Mouse (Mus musculus): ENCODE measurements at regions not wholly inside any gene's neighbourhood (a gene's known extent, or its start where the extent isn't known, plus 50 kb on each side); places are given as distances from the start of the nearest gene placed in this dataset.

DNA sequence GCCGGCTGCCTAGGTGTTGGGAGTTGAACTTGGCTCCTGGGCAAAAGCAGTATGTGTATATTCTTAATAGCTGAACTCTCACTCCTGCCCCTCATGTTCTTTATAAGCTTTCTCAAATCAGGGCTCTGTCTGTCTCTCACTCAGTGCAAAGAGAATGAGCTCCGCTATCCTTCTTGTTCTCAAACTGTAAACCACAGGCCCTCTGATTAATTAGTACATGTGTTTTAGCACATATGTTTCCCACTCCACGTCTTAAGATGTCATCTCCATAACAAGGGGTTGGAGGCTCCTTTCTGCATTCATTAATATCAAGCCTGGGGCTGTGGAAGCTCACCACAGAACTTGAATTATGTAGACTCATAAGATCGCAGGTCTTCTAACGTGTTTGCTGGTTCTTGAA is 104.7 kb downstream of the Nsun3 start:
- ATAC-seq (replicated peaks; ENCODE audit: insufficient number of reproducible peaks, low FRiP score, low TSS enrichment, poor library complexity, severe bottlenecking) = no peak

DNA sequence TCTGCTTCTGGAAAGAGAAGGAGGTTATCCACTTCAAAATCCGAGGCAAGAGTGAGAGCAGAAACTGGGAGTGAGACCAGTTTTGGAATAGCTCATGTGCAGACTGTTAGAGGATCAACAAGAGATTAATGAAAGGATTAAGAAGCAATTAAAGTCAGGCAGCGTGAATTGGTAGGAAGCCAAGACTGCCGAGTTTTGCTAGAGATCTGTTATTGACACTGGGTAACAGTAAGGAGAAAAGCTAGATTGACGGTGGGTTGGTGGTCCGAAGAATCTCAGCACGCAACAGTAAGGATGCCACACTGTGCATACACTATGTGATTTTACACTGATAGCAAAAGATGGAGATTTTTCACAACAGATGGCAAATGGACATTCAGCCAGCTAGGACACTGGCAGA is 109.8 kb downstream of the Nsun3 start:
- ATAC-seq (replicated peaks; ENCODE audit: insufficient number of reproducible peaks, low FRiP score, low TSS enrichment, poor library complexity, severe bottlenecking) = no peak

DNA sequence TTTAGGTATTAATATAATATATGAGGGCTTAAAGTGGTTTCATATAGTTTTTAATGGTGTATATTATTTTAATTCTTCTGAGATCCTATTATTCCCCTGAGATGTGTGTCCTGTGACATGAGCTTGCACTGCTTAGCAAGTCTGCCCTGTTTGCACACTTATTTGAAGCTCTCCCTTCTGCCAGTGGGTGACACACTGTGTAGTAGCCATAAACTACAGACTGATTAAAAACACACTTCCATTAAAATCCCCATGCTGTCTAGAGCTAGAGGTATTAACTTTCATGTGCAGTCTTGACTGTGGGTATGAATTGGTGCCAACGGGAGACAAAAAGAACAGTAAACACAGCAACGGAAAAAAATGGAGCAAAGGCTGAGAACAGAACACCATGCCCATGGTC is 129.2 kb downstream of the Nsun3 start:
- no peak for ATAC-seq (replicated peaks; ENCODE audit: insufficient number of reproducible peaks, low FRiP score, low TSS enrichment, poor library complexity, severe bottlenecking)

DNA sequence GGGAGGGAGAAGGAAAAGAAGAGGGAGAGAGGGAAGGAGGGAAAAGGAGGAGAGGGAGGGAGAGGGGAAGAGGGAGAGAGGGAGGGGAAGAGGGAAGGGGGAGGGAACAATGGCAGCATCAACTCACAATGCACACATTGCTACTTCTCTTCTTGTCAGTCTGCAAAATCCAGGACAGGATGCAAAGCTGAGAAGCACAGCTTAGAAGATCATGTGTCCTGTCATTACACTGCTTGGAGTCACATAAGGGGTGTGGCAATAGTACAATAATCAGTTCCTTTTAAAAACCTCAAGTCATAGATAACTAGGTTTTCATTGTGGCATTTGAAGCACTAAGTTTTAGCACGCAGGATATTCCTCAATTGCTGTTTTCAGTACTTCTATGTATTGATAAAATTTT is 132.2 kb downstream of the Nsun3 start:
- ATAC-seq (replicated peaks; ENCODE audit: insufficient number of reproducible peaks, low FRiP score, low TSS enrichment, poor library complexity, severe bottlenecking) = no peak

DNA sequence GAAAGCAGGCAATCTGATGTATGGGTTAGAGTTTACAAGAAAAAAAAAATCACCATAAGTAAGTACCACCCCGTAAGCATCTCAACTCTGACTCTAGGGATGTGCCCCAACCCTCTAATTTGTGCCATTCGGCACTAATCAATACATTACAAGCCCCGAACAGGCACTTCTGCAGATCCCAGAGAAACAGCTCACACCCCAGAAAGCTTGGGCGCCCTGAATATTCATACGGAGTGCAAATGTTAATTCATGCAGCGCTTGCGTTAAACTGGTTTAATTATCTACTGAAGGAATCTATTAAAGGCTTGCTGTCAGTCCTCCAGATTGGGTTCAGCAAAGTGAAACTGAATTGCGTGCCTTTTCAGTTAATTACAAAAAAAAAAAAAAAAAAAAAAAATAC is 132.8 kb downstream of the Nsun3 start:
- ATAC-seq (replicated peaks; ENCODE audit: insufficient number of reproducible peaks, low FRiP score, low TSS enrichment, poor library complexity, severe bottlenecking) = no peak

DNA sequence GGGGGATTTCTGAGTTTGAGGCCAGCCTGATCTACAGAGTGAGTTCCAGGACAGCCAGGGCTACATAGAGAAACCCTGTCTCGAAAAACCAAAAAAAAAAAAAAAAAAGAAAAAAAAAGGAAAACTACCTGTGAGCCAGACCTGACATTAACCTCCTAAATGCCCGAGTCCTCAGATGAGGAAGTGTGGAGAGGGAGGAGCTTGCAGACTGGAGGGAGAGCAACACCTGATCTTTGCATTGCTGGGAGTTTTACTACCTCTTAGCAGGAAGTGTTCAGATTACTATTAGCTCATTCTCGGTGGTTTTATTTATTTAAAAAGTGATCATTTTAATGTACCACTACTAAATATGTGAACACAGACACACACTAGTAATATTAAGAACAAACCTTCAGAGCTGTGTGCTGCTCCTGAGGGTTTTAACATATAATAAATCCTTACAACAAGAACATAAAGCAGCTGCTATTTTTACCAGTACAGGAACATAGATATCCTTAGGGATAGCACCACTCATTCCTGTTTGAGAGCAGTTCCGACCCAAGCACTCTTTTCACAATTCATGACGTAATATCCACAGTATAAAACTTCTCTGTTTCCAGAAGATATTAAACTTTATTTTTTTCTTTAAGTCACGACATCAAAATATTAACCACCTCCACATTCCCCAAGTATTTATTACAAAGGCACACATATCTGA is 133.7 kb downstream of the Nsun3 start:
- no peak for ATAC-seq (replicated peaks; ENCODE audit: insufficient number of reproducible peaks, low FRiP score, low TSS enrichment, poor library complexity, severe bottlenecking)

DNA sequence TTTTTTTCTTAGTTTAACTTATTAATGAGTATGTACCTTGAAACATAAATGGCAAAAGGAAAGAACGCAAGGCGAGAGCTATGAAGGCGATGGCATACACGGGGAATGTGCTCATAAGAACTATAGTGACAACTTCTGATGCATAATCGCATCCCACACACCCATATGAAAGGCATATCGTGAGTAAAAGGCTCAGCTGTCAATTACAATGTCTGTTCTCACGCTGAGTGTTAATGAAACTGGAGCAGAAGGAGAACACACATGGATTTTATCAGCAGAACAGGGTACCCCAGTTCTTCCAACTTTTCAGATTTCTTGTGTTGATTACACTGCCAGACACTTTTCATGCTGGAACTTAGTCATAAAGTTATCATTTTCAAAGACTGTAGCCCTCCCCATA is 135.8 kb downstream of the Nsun3 start:
- ATAC-seq (replicated peaks; ENCODE audit: insufficient number of reproducible peaks, low FRiP score, low TSS enrichment, poor library complexity, severe bottlenecking) = no peak

DNA sequence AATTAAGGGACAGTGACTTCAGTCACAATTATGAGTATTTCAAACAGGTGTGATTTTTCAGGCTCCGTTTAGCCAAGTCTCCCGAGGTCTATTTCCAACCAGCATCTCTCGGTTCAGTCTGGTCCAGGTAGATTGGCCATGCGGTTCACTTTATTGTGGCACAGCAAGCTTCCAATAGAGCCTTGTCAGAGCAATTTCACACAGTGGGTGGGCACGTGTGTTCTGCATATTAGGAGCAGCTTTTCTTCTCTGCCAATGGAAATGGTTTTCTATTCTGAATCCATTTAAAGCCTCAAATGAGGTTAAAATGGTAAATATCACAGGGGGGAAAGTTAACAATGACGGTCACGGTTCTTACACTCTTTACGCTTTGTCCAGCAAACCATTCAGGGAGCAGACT is 138.3 kb downstream of the Nsun3 start:
- ATAC-seq (replicated peaks; ENCODE audit: insufficient number of reproducible peaks, low FRiP score, low TSS enrichment, poor library complexity, severe bottlenecking) = no peak

DNA sequence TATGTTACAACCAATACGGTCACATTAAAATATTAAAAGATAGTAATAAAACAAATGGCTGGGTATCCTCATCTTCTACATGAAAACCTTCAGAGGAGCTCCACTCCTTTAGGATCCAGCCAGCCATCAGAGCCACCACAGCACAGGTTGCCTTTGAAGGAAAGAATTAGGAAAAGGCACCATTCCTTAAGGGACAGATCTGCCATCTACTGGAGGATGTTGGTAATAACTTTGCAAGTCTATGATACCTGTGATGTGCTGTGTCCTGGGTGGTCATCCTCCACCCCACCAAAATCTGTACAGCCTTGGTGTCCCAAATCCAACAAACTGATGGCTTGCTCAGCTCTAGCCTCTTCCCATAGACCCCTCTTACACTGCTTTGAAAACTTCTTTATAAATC is 140.5 kb downstream of the Nsun3 start:
- ATAC-seq (replicated peaks; ENCODE audit: insufficient number of reproducible peaks, low FRiP score, low TSS enrichment, poor library complexity, severe bottlenecking) = no peak

DNA sequence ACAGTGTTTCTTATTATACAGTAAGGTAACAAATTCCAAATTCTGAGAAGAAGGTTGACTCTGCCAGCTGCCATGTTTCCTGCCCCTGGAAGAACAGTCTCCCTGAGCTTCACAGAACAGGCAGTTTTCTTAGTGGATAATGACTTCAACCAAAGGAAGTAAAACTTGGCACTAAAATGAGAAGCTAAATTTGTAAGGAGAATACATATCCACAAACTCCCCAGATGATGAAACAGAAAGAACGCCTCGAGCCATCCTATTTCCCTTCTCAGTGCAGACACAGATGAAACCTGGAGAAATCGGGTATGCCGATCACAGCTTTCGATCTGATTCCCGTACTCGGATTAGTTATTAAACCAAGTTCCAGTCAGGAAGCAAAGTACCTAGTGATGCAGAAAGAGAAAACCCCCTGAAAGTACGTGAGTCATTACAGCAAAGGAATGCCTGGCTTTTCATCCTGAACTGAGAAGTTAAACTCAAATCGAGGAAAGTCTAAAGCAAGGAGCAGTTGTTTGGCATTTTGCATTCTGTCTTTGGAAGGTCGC is 143.7 kb downstream of the Nsun3 start:
- ATAC-seq (replicated peaks; ENCODE audit: insufficient number of reproducible peaks, low FRiP score, low TSS enrichment, poor library complexity, severe bottlenecking) = no peak

DNA sequence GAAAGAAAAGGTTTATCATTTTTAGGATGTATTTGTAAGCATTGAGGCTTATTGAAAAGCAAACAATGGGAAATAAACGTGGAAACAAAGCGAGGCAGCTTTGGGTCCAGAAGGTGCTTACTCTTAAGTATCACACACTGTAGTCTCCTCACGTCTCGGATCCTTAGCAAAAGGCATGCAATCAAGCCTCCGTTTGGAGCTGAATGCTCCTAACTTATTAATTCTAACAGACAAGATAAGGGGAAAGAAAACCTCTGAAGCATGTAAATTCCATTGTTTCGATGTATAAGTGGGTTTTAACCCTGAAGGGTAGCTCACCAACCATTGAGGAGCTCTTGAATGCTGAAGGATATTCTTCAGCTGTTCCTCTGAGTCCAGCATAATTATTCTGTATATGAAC is 162.7 kb downstream of the Nsun3 start:
- ATAC-seq (replicated peaks; ENCODE audit: insufficient number of reproducible peaks, low FRiP score, low TSS enrichment, poor library complexity, severe bottlenecking) = no peak

DNA sequence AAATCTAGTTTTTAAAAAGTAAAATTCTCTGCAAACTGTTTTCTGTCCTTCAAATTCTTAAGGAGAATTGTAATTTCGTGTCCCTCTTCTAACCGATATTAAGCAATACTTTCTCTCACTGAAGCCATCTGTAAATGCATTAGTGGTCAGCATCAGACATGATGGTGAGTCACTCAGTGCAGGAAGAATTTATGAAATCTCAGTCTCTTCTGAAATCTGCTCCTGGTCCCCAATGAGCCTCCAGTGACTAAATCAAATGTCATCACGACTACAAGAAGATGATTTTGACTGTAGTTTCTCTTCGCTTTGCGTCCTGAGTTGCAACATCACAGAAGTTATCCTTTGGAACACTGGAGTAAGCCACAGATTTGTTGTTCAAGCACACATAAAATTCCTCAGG is 175.7 kb downstream of the Nsun3 start:
- no peak for ATAC-seq (replicated peaks; ENCODE audit: insufficient number of reproducible peaks, low FRiP score, low TSS enrichment, poor library complexity, severe bottlenecking)

DNA sequence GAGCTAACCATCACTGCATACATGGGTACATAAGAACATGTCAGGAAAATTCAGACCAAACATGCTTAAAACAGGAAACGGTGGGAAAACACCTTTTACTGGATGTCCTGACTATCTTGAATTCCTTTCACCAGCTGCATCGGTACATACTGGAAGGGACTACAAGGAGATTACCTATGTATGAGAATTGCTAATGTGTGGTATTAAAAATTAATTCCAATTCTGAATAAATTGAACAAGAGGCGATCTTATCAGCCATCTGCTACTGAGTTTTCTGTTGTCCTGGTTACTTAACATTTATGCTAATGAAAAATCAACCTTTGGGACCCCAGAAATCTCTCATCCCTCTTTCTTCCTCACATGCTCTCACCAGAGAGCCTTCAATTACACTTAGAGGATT is 178.0 kb downstream of the Nsun3 start:
- no peak for ATAC-seq (replicated peaks; ENCODE audit: insufficient number of reproducible peaks, low FRiP score, low TSS enrichment, poor library complexity, severe bottlenecking)

DNA sequence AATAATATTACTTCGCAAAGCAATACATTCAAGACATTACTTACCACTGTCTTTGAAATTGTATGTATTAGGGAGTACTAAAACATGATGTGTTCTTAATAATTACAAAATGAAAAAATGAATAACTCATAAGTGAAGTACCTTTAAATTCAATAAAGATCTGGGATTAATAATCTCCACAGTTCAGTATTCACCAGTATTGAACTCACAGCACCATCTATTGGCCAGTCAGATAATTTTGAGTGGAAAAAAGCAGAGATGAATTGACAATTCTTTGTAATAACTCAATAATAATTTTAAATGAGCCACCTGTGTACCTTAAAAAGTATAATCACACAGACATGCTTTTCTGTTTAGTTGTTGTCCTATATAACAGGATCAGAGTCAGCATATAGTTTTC is 180.7 kb downstream of the Nsun3 start:
- no peak for ATAC-seq (replicated peaks; ENCODE audit: insufficient number of reproducible peaks, low FRiP score, low TSS enrichment, poor library complexity, severe bottlenecking)

DNA sequence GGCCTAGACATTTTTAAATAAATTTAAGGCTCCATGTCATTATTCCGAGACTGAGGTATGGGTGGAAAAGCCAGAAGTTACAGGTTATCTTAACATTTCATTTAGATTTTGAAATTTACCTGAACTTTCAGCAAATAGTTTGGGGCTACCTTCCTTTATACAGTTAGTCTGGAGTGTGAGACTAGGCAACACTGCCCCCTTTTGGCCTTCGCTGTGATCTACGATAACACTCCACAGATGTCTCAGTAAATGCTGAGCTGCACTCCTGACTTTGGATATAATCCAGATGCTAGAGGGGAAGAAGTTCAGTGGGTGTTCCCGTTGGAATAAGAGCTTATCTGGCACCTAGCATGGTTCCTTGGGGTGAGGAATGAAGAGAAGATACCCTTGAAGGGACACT is 224.6 kb downstream of the Nsun3 start:
- ATAC-seq (replicated peaks; ENCODE audit: insufficient number of reproducible peaks, low FRiP score, low TSS enrichment, poor library complexity, severe bottlenecking) = no peak

DNA sequence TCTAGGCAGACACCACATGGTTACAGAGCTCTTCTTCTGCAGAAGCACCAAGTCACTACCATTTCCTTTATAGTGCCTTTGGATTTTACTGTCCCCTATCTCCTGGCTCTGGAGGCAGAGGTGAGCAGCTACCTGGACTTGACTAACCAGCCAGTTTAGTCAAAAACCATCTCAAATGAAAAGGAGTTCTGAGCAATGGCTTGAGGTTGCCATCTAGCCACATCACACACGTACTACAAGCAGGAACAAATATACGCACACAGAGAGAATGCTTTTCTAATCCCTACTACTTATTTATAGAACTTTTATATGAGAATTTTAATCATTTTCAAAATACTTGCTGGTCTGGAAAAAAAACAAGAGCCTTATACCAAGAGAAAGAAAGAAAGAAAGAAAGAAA is 243.5 kb downstream of the Nsun3 start:
- no peak for ATAC-seq (replicated peaks; ENCODE audit: insufficient number of reproducible peaks, low FRiP score, low TSS enrichment, poor library complexity, severe bottlenecking)

DNA sequence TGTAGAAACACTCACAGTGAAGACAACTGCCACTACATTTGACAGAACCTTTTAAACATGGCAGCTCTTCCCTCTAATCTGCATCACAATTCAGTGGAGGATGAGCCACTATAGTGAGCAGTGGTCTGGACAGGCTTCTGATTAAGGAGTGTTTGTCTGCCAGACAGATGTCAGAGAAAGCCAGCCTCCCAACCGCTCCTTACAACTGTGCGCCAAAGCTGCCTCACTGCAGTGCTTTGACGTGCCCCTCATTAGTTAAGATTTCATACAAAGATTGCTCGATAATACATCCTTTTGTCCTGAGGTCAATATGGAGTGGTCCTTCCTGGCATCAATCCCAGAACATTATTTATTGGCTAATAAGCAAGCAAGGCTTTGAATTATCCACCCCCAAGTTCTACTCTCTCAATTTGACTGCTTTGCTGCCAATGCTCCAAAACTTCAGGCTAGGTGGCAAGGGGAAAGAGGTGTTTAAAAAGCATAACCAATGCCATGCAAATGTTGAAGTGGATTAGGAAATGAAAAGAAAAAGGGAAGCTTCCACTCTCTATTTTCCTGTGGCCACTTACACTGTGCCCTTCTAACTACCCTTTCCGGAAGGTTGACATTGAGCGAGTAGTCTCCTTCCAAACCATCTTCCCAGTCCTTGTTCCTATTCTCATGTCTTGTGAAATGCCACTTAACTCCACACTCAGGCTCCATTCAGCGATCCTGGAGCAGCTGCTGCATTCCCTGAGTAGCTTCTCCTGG is 248.7 kb downstream of the Nsun3 start:
- no peak for ATAC-seq (replicated peaks; ENCODE audit: insufficient number of reproducible peaks, low FRiP score, low TSS enrichment, poor library complexity, severe bottlenecking)

DNA sequence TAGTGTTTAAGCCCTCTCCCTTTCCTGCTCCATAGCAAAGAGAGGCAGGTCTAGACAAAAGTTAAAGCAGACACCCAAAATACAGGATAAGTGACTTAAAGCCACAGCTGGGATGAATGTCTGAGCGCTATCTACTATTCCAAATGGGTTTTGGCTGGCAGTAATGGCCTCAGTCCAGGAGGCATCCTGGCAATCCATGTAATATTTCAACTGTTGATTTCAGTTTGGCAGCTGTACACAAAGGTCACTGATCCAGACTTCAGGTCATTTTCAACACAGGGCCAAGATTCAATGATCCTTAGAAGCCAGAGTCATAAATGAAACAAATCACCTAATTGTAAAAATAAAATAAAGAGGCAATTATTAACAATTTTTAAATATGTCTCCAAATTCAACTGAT is 277.3 kb downstream of the Nsun3 start:
- ATAC-seq (replicated peaks; ENCODE audit: insufficient number of reproducible peaks, low FRiP score, low TSS enrichment, poor library complexity, severe bottlenecking) = no peak

DNA sequence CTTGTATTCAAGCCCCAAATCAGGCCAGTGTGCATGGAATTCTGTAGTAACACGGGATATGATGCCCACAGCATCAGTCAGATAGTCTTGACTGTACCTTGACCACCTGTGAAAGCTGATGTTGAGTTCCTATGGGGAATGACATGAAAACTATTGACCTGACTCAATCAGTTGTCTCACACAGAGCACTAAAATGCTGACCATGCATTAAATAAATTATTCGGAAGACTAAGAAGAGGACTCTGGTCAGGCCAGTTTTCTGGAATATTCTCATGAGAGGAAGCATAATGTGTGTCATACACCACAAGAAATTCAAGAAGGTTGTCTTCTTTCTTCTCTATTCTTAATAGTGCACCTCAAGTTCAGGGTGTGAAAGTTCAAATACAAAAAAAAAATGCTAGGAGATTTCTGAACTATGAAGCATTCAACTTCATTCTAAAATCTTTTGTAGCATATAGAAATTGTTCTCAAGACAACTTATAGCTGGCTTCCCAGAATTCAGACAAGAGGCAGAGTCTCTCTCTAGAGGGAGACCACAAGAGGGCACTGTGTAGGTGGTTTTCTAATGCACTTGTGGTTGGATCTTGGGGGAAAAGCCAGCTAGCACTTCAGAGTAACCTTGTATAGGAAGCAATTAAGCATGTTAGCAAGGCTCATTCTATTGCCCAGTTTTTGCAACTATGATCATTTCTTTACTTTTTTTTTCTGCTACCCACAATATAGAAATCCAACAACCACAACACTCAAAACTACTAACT is 279.7 kb downstream of the Nsun3 start:
- no peak for ATAC-seq (replicated peaks; ENCODE audit: insufficient number of reproducible peaks, low FRiP score, low TSS enrichment, poor library complexity, severe bottlenecking)

DNA sequence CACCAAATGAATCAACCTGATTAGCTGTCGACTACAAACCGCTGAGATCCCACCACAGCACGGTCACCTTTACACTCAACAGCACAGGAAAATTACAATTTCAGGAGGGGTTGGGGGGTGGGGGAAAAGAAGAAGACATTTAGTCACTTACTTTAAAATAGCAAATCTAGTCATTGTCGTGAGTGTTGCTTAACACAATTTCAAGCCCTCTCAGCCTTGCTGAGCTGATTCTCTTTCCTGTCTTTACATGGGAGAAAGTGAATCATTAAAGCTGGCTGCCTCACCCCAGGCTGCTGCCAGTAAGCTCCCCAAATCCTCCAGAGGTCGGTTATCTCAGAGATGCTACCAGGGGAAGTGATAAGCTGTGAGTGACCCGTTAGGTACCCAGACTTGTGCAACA is 285.7 kb downstream of the Nsun3 start:
- no peak for ATAC-seq (replicated peaks; ENCODE audit: insufficient number of reproducible peaks, low FRiP score, low TSS enrichment, poor library complexity, severe bottlenecking)
